Mouse (Mus musculus) forebrain, embryonic 14.5 days (tissue): ENCODE data around the gene Stard13. TPM values are rescaled to one million over a fixed set of nuclear protein-coding genes. Genes with fewer than 3 reads are reported as not detected.

Experiments used
- ATAC-seq: fragments of 200-750 bp; cut with Nextera tagmentation; 2 replicates; pipeline ENCODE4 v1.8.0; 2017; ENCODE audit warnings: mild to moderate bottlenecking, moderate library complexity
- DNase-seq: peaks from one replicate; pipeline ENCODE4 v3.0.0-alpha.2; 2015; ENCODE audit warnings: low spot score
- H3K27ac ChIP-seq: fragments of 300-500 bp; sonication (generic); 2 replicates; pipeline ENCODE4 v1.5.1; 2014; ENCODE audit warnings: low read depth, mild to moderate bottlenecking, control low read depth, low read length, moderate library complexity
- H3K27me3 ChIP-seq: fragments of 300-500 bp; sonication (generic); replicated peaks from 2 replicates; pipeline ENCODE4 v1.6.1; 2014; ENCODE audit warnings: low read length, control low read depth, mixed read lengths; ENCODE audit not compliant: control insufficient read depth, insufficient read depth
- H3K36me3 ChIP-seq: fragments of 300-500 bp; sonication (generic); 2 replicates; pipeline ENCODE4 v1.6.1; 2014; ENCODE audit warnings: low read length, control low read depth; ENCODE audit not compliant: control insufficient read depth, insufficient read depth
- H3K4me1 ChIP-seq: fragments of 300-500 bp; sonication (generic); 2 replicates; pipeline ENCODE4 v1.6.1; 2014; ENCODE audit warnings: antibody characterized with exemption, low read length, control low read depth; ENCODE audit not compliant: control insufficient read depth, insufficient read depth
- H3K4me2 ChIP-seq: fragments of 300-500 bp; sonication (generic); 2 replicates; pipeline ENCODE4 v1.6.1; 2014; ENCODE audit warnings: mild to moderate bottlenecking, control low read depth, low read length
- H3K4me3 ChIP-seq: fragments of 300-500 bp; sonication (generic); 2 replicates; pipeline ENCODE4 v1.5.1; 2014; ENCODE audit warnings: low read depth, low read length, control low read depth
- H3K9ac ChIP-seq: fragments of 300-500 bp; sonication (generic); 2 replicates; pipeline ENCODE4 v1.6.1; 2014; ENCODE audit warnings: mild to moderate bottlenecking, low read length, control low read depth, moderate library complexity
- H3K9me3 ChIP-seq: fragments of 300-500 bp; sonication (generic); replicated peaks from 2 replicates; pipeline ENCODE4 v1.6.1; 2016; ENCODE audit warnings: low read length, control low read depth, mixed read lengths; ENCODE audit not compliant: control insufficient read depth
- WGBS: fragments of 180-500 bp; shearing (Covaris S2); extraction: QIAGEN DNeasy Blood & Tissue Kit; methylation state at CpG from one replicate; pipeline ENCODE4 v1.1.7; 2014; 5-methylcytosine and 5-hydroxymethylcytosine counted together
- polyA plus RNA-seq: library from polyadenylated mRNA; unstranded; fragments of >200 nt; fragmentation: Nextera tagmentation; extraction: Ambion mirVana; gene quantifications from 2 replicates; pipeline ENCODE4 v1.2.1, GENCODE M21; 2014

Gene Stard13
- polyA plus RNA-seq, 1 experiment from 2014 or later = 2.0 TPM

DNA sequence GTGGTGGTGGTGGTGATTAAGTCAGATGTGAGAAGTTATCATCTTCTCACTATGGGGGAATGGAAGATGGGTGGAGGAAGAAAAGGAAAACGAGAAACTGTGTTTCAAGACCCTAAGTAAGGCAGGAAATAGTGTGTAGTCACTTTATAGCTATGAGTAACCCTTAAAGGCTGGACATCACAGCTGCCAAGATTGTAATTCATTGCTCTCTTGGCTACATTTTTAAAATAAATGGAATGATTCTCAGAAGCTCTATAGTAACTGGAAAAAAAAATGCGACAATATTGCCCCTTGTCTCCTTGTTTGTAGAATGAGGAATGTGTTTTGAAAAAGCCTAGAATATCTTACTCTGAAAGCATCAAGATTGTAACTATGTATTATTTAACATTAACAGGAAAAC lies 41.4 kb downstream of the Stard13 start:
- ATAC-seq = no peak
- Histone ChIP-seq H3K9ac (no peak overlapping the region), H3K27ac (no peak overlapping the region), H3K36me3 (no peaks in the 10 kb centered on the region), H3K4me2 (no peak overlapping the region), H3K4me3 (no peak overlapping the region), H3K4me1 (peaks cover 5% of the 10 kb centered on the region; the same call in 1 of the 2 replicates), H3K27me3 (no peaks in the 10 kb centered on the region), H3K9me3 (no peaks in the 10 kb centered on the region)
- 79% methylated on average over 2 of the region's 2 CpGs for WGBS
- DNase-seq = no peak

DNA sequence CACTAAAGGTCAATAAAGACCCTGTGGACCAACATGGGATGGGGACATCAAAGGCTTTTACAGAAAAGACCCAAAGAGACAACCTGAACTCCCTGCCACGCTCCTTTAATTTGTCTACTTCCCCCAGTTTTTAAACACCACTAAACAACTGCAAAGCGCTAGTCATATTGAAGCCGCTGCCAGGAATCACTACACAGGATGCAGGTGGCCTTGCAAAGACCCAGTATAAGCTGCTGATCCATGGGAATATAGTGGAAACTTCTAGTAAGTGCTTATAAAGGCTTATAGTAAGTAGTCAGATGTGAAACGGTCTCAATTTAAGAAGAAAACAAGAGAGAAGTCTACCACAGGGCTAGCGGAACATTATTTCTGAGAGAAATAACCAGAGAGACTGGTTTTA lies 42.9 kb downstream of the Stard13 start:
- no peak overlapping the region for H3K27ac ChIP-seq
- H3K9ac ChIP-seq = no peak overlapping the region
- H3K27me3 ChIP-seq = no peaks in the 10 kb centered on the region
- H3K36me3 ChIP-seq = no peaks in the 10 kb centered on the region
- DNase-seq (no peak), ATAC-seq (no peak)
- H3K4me1 ChIP-seq = peaks cover 5% of the 10 kb centered on the region; the same call in 1 of the 2 replicates
- 0 out of 2 replicates have a peak overlapping the region, but pooled peaks have one; percentile 45 for H3K4me3 ChIP-seq
- WGBS = 73% methylated on average over 5 of the region's 5 CpGs
- no peaks in the 10 kb centered on the region for H3K9me3 ChIP-seq
- H3K4me2 ChIP-seq = peak overlapping the region; percentile 91; the same call in 1 of the 2 replicates

DNA sequence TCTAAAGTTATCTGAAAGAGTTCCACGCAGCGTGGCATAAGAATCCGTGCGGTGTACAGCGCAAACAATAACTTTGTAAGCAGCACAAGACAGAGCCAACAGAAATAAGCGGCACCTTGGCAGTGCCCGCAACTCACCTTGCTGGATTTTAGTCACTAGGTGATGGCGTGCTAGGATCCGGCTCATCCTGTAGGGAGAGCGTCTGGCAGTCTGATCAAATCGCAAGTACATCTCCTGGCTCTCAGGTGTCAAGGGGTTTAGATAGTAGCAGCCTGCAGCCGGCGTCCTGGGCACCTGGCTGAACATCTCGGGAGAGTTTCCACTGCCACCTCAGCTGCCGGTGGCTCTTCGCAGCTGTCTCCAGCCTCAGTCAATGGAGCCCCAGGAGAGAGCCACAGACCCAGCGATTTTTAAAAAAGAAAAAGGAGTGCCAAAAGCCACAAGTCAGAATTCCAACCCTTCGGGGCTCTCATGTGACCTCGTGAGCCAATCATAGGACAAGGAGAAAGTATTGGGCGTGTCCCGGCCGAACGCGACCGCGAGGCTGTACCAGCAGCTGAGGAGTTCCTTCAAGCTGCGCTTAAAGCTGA lies 43.8 kb downstream of the Stard13 start:
- H3K4me3 ChIP-seq = peak overlapping the region; percentile 45

DNA sequence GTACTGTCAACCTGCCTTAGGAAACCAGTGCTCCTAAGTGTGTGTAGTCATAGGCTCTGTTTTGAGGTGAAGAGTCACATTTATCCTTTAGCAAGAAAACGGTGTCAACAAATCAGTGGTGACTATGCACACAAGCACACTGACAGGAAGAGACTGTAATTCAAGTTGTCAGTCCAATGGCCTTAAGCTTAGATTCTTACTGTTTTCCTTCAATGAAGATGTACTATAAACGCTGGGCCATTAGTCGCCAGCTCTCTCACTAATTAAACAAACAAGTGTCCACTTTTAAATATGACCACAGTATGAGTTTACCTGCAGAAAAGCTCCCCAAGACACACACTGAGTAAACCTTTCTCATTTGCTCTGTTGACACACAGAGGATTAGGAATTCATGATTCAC lies 44.3 kb downstream of the Stard13 start:
- DNase-seq = no peak
- peak overlapping the region; percentile 45 for H3K4me3 ChIP-seq
- no peaks in the 10 kb centered on the region for H3K9me3 ChIP-seq
- no peaks in the 10 kb centered on the region for H3K27me3 ChIP-seq
- peak overlapping the region; percentile 91 for H3K4me2 ChIP-seq
- peaks cover 5% of the 10 kb centered on the region; the same call in 1 of the 2 replicates for H3K4me1 ChIP-seq
- peak overlapping the region; percentile 56 for H3K9ac ChIP-seq
- 45% methylated on average over 3 of the region's 3 CpGs for WGBS
- H3K27ac ChIP-seq = no peak overlapping the region
- ATAC-seq = no peak
- H3K36me3 ChIP-seq = no peaks in the 10 kb centered on the region

More for the DNA sequence above, 43.8 kb downstream of the Stard13 start:
- H3K36me3 ChIP-seq = no peaks in the 10 kb centered on the region
- no peak overlapping the region for H3K27ac ChIP-seq
- DNase-seq (peak; percentile 75), ATAC-seq (peak; percentile 95)
- 2% methylated on average over 27 of the region's 27 CpGs for WGBS
- H3K9ac ChIP-seq = peak overlapping the region; percentile 56
- no peaks in the 10 kb centered on the region for H3K9me3 ChIP-seq
- H3K4me2 ChIP-seq = peak overlapping the region; percentile 91
- no peaks in the 10 kb centered on the region for H3K27me3 ChIP-seq
- H3K4me1 ChIP-seq = peaks cover 5% of the 10 kb centered on the region; the same call in 1 of the 2 replicates

DNA sequence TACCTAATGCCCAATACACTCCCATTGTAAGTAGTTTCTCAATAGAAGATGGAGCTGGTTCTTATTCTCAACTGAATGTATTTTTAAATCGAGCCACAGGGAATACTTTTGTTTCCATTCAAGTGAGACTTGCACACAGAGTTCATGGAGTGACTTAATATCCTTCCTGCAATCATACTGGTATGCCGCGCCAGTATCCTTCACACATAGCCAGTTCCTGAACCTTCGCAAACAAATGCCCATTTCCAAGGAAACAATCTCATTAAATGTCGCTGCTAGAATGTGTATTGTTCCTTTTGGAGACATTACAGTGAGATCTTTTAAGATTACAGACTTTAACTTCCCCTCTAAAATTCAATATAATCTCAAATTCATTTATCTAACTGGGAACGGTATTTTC lies 45.0 kb downstream of the Stard13 start:
- H3K4me3 ChIP-seq = no peak overlapping the region
- no peak overlapping the region for H3K4me2 ChIP-seq
- no peak overlapping the region for H3K9ac ChIP-seq
- H3K4me1 ChIP-seq = peaks cover 5% of the 10 kb centered on the region; the same call in 1 of the 2 replicates
- 76% methylated on average over 6 of the region's 6 CpGs for WGBS
- DNase-seq = no peak
- H3K27me3 ChIP-seq = no peaks in the 10 kb centered on the region
- H3K27ac ChIP-seq = no peak overlapping the region
- no peaks in the 10 kb centered on the region for H3K36me3 ChIP-seq
- no peak for ATAC-seq
- no peaks in the 10 kb centered on the region for H3K9me3 ChIP-seq

DNA sequence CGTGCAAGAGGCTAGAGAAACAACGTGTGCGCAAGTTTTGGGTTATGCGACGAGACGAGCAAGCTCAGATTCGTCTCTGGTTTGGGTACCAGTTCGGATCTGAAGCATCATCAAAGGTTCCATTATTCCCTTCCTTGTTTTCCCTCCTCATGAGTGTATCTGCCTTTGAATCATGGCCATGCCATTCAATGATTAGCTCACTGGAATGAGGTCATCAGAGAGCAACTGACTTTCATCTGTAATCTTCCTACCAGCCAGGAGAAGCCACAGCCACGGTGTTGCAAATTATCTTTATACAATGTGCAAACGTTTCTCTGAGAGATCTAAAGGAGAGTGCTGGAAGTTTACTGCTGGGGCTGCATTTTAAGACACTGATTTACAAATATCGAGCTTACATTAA lies 46.3 kb downstream of the Stard13 start:
- H3K4me1 ChIP-seq = peaks cover 5% of the 10 kb centered on the region; the same call in 1 of the 2 replicates
- no peak overlapping the region for H3K4me2 ChIP-seq
- DNase-seq = no peak
- no peak overlapping the region for H3K27ac ChIP-seq
- H3K9ac ChIP-seq = no peak overlapping the region
- H3K36me3 ChIP-seq = no peaks in the 10 kb centered on the region
- no peaks in the 10 kb centered on the region for H3K9me3 ChIP-seq
- WGBS = 71% methylated on average over 11 of the region's 11 CpGs
- no peak overlapping the region for H3K4me3 ChIP-seq
- H3K27me3 ChIP-seq = no peaks in the 10 kb centered on the region
- no peak for ATAC-seq

DNA sequence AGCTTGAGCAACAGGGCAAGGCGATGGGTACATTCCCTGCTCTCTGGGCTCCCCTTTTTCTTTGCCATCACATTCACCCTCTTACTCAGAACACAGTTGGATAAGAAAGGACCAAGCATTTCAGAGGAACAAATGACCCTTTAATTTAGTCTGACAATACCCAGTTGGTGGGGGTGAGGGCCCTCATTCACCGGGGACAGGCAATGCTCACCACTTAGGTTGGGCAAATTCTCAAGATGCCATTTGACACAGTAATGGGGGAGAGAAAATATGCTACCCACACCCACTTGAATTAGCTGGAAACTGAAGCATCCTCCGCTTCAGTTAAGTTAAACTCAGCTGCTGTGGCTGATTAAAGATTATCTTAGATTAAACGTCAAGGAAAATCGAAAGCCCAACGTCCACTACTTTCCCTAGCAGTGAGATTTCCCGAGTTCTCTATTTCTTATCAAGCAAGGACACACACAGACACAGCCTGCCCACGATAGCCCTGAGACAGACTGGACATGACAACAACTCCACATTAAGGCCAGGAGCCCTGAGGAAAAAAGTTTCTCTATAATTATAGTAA lies 48.3 kb downstream of the Stard13 start:
- no peaks in the 10 kb centered on the region for H3K36me3 ChIP-seq
- no peaks in the 10 kb centered on the region for H3K9me3 ChIP-seq
- DNase-seq (no peak), ATAC-seq (no peak)
- H3K4me3 ChIP-seq = no peak overlapping the region
- H3K27me3 ChIP-seq = no peaks in the 10 kb centered on the region
- H3K4me1 ChIP-seq = peaks cover 5% of the 10 kb centered on the region; the same call in 1 of the 2 replicates
- WGBS = 71% methylated on average over 8 of the region's 8 CpGs
- no peak overlapping the region for H3K9ac ChIP-seq
- no peak overlapping the region for H3K4me2 ChIP-seq
- H3K27ac ChIP-seq = no peak overlapping the region

DNA sequence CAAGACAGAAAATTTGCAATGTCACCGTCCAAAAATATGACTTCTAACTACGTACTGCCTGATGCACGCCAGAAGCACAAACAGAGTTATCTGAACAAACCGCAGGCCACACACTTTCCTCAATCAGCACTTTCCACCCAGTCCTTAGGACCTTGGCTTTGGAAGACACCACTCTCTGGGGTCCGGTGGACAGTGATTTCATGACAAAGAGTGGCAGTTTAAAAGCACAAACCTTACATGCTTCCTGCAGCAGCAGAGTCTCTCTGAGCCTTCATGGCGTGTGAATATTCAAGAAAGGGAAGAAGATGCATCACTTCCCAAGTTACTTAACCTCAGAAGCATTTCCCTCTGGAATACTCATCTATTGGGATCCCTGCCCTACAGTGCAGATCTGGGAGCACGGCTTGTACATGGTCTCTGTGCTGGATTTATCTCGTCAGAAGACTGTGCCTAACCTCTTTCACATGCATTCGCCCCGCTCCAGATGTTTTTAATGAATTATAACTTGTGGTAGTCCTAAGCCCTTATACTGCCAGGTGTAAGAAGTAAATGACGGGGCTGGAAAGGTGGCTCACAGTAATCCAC lies 49.9 kb downstream of the Stard13 start:
- 92% methylated on average over 11 of the region's 11 CpGs for WGBS
- DNase-seq = no peak

DNA sequence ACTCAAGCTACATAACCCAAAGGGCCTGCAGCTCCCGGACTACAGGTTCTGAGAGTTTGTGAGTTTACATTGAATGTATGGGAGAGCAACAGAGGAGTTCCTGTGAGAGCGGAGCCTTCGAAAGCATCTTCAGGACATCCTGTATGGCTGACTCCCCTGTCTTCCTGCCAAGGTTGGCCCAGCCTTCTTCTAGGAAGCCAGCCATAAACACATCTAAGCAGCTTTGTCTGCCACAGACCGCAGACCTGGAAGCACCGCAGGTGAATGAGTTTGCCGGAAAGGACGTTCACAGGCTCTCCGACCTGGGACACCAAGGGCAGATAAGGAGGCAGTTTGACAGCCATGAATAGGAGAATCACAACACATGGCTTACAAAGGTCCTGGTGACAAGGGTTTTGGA lies 52.3 kb downstream of the Stard13 start:
- no peaks in the 10 kb centered on the region for H3K36me3 ChIP-seq
- DNase-seq (no peak), ATAC-seq (no peak)
- no peak overlapping the region for H3K27ac ChIP-seq
- H3K9me3 ChIP-seq = no peaks in the 10 kb centered on the region
- H3K27me3 ChIP-seq = no peaks in the 10 kb centered on the region
- no peak overlapping the region for H3K9ac ChIP-seq
- H3K4me2 ChIP-seq = no peak overlapping the region
- 95% methylated on average over 8 of the region's 8 CpGs for WGBS
- H3K4me1 ChIP-seq = no peaks in the 10 kb centered on the region
- no peak overlapping the region for H3K4me3 ChIP-seq

More for the DNA sequence above, 49.9 kb downstream of the Stard13 start:
- Histone ChIP-seq H3K9me3 (no peaks in the 10 kb centered on the region), H3K36me3 (no peaks in the 10 kb centered on the region), H3K27ac (no peak overlapping the region), H3K27me3 (no peaks in the 10 kb centered on the region), H3K4me2 (no peak overlapping the region), H3K4me1 (no peaks in the 10 kb centered on the region), H3K9ac (no peak overlapping the region), H3K4me3 (no peak overlapping the region)
- no peak for ATAC-seq
